Mouse (Mus musculus): ENCODE results near the gene Zbed6. TPM values are rescaled to one million over a fixed set of nuclear protein-coding genes. Genes with fewer than 3 reads are reported as not detected.

The Zbed6 gene
- total and polyA plus RNA-seq, 3 experiments: 1.7 to 5.3 (median 2.9) TPM

GRCm38 (mm10) chr1:133664203-133664970 lies 3.7 kb upstream of the Zbed6 start (continued):
- no peak for TF ChIP-seq MAFK (IDR thresholded peaks at IDR 0.05; ENCODE audit: insufficient replicate concordance, low read length)
- TF ChIP-seq CTCF (conservative IDR thresholded peaks at IDR 0.05 in 1 of 2, IDR thresholded peaks at IDR 0.05 in 1 of 2; ENCODE audit: low read depth in 2 of 2, low read length in 2 of 2): no peak
- TF ChIP-seq KAT2A (IDR thresholded peaks at IDR 0.05; ENCODE audit: insufficient replicate concordance, low read length): 0 out of 2 replicates have a peak, but pooled peaks have one; percentile 53
- no peak for TF ChIP-seq UBTF (IDR thresholded peaks at IDR 0.05; ENCODE audit: low read depth, low read length)
- TF ChIP-seq JUND (conservative IDR thresholded peaks at IDR 0.05; ENCODE audit: low read depth, low read length): no peak
- no peak for TF ChIP-seq NRF1 (IDR thresholded peaks at IDR 0.05; ENCODE audit: low read depth, low read length)
- TF ChIP-seq PAX5 (IDR thresholded peaks at IDR 0.05; ENCODE audit: low read length): no peak
- TF ChIP-seq USF1 (IDR thresholded peaks at IDR 0.05; ENCODE audit: low read depth, low read length): no peak

DNA sequence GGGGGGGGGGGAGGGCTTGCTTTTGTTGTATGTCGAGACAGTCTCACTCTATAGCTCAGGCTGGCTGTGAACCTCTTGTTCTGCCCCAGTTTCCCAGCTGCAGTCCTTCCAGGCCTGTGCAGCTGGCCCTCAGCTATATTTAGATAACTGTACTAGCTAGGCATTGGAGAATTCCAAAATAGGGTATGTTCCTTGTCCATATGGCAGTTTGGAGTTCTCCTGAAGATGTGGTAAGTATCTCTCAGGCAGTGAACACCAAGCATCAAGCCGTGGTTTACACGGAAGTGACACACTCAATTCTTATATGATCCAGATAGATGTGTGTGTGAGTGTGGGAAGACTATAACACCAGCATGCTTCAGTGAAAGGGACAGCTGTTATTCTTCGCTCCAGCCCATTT lies 2.7 kb upstream of the Zbed6 start:
- H3K27me3 ChIP-seq (replicated peaks): no peaks in the 10 kb centered on the region
- H3K9ac ChIP-seq (ENCODE audit: insufficient read depth, low read depth): peak overlapping the region; percentile 99
- in situ Hi-C loops (cut with MboI; ENCODE audit: low pct_ligation_motif_present, low pct_unique_long_range_greater_than_20kb, low sequenced_read_pairs) (no loop called here), dilution Hi-C loops (cut with MboI; ENCODE audit: extremely low pct_ligation_motif_present, extremely low pct_unique_long_range_greater_than_20kb, low sequenced_read_pairs) (no loop called here)
- no peak for TF ChIP-seq BHLHE40 (IDR thresholded peaks at IDR 0.05; ENCODE audit: low read depth, low read length)
- TF ChIP-seq GABPA (IDR thresholded peaks at IDR 0.05; ENCODE audit: insufficient replicate concordance, low read depth, low read length): no peak
- no peak for TF ChIP-seq ZKSCAN1 (IDR thresholded peaks at IDR 0.05; ENCODE audit: borderline replicate concordance, low read depth, low read length)
- TF ChIP-seq MXI1 (IDR thresholded peaks at IDR 0.05; ENCODE audit: low read depth, low read length): no peak
- TF ChIP-seq IRF4 (IDR thresholded peaks at IDR 0.05; ENCODE audit: low read depth, low read length): no peak
- no peak for TF ChIP-seq E2F4 (IDR thresholded peaks at IDR 0.05; ENCODE audit: insufficient replicate concordance, low read depth, low read length)
- no peak for TF ChIP-seq HCFC1 (IDR thresholded peaks at IDR 0.05; ENCODE audit: low read depth, low read length)
- no peak for TF ChIP-seq USF2 (conservative IDR thresholded peaks at IDR 0.05; ENCODE audit: low read depth, low read length)
- TF ChIP-seq SMC3 (IDR thresholded peaks at IDR 0.05; ENCODE audit: low read depth, low read length): no peak
- TF ChIP-seq EP300 (IDR thresholded peaks at IDR 0.05; ENCODE audit: low read length): no peak
- TF ChIP-seq JUN (IDR thresholded peaks at IDR 0.05; ENCODE audit: insufficient read depth, low read depth, low read length): no peak
- TF ChIP-seq NELFE (IDR thresholded peaks at IDR 0.05; ENCODE audit: low read depth, low read length): no peak
- no peak for TF ChIP-seq ZNF384 (IDR thresholded peaks at IDR 0.05; ENCODE audit: low read depth, low read length)
- no peak for TF ChIP-seq KAT2A (IDR thresholded peaks at IDR 0.05; ENCODE audit: insufficient replicate concordance, low read length)
- no peak for TF ChIP-seq TCF12 (IDR thresholded peaks at IDR 0.05; ENCODE audit: low read depth, low read length)
- no peak for TF ChIP-seq ZMIZ1 (IDR thresholded peaks at IDR 0.05; ENCODE audit: low read depth, low read length)
- TF ChIP-seq NRF1 (IDR thresholded peaks at IDR 0.05; ENCODE audit: low read depth, low read length): no peak
- no peak for TF ChIP-seq MAFK (IDR thresholded peaks at IDR 0.05; ENCODE audit: insufficient replicate concordance, low read length)
- H3K27ac ChIP-seq (ENCODE audit: insufficient read depth, low read depth): peak overlapping the region; percentile 92
- peaks cover 50% of the 10 kb centered on the region for H3K79me2 ChIP-seq (replicated peaks; ENCODE audit: control insufficient read depth, extremely low read depth, insufficient read depth, poor library complexity, severe bottlenecking)
- H3K36me3 ChIP-seq (replicated peaks in 1 of 2; ENCODE audit: control insufficient read depth in 1 of 2, insufficient read depth in 1 of 2, low read length in 1 of 2): peaks cover 9 to 15% of the 10 kb centered on the region in 2 experiments
- DNase-seq (ENCODE audit: extremely low read depth): no peak
- H3K4me2 ChIP-seq (ENCODE audit: insufficient read depth, low read depth, poor library complexity, severe bottlenecking): no peak overlapping the region
- no peak overlapping the region for H3K4me3 ChIP-seq (replicated peaks in 1 of 3; ENCODE audit: low read depth in 2 of 3, low read length in 2 of 3, poor library complexity in 1 of 3)
- H3K9me3 ChIP-seq (replicated peaks; ENCODE audit: low read length): no peaks in the 10 kb centered on the region
- H3K4me1 ChIP-seq (ENCODE audit: control insufficient read depth in 1 of 2, insufficient read depth in 2 of 2): peaks cover 15 to 31% of the 10 kb centered on the region in 2 experiments

Measured in CH12.LX (cell line).